Mouse (Mus musculus): ENCODE measurements around the gene Myo18a. TPM values are rescaled to one million over a fixed set of nuclear protein-coding genes. Genes with fewer than 3 reads are reported as not detected.
A peak's percentile ranks its signal among the peaks of the same experiment; 100 is the strongest.

The Myo18a gene
- polyA plus RNA-seq, 1 experiment from 2014 or later = 21.1 TPM

DNA sequence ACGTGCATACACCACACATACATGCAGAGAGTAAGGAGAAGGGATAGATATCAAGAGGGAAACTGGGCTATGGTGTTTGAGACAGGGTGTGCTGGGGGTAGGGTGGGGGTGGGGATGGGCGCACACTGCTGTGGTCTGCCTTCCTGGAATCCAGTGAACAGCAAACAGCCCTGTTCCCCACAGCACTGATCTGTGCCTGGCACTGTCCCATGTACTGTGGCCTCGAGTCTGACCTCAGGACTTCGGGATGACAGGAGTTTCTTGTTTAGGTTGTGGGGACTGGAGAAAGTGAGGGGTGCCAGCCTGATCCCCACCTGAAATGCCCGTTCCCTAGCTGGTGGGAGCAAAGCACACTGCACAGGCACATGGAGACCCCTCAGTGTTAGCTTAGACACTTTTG lies 24.7 kb downstream of the Myo18a start, which contains the start of gene Gm10277:
Gm10277 (minus strand) TSS at position 41 of the 400 bp plus-strand sequence.
- Histone ChIP-seq H3K4me1 (replicated peaks; ENCODE audit: control insufficient read depth, insufficient read depth, low read length) (peaks cover 54% of the 10 kb centered on the region), H3K9me3 (ENCODE audit: control insufficient read depth, low read length) (no peaks in the 10 kb centered on the region), H3K27me3 (replicated peaks; ENCODE audit: control insufficient read depth, insufficient read depth, low read length) (no peaks in the 10 kb centered on the region), H3K36me3 (ENCODE audit: control insufficient read depth, insufficient read depth, low read length) (no peaks in the 10 kb centered on the region), H3K4me3 (ENCODE audit: low read depth, low read length) (no peak within 1 kb of the TSS), H3K4me2 (ENCODE audit: low read length) (no peak within 1 kb of the TSS), H3K27ac (ENCODE audit: low read depth) (peak within 1 kb of the TSS; percentile 83; the same call in 1 of the 2 replicates), H3K9ac (ENCODE audit: low read length) (no peak within 1 kb of the TSS)
- ATAC-seq (replicated peaks; ENCODE audit: low FRiP score, low TSS enrichment, low read depth) = no peak
- WGBS = 84% methylated on average over 5 of the region's 5 CpGs
- no peak for DNase-seq (ENCODE audit: low spot score)

DNA sequence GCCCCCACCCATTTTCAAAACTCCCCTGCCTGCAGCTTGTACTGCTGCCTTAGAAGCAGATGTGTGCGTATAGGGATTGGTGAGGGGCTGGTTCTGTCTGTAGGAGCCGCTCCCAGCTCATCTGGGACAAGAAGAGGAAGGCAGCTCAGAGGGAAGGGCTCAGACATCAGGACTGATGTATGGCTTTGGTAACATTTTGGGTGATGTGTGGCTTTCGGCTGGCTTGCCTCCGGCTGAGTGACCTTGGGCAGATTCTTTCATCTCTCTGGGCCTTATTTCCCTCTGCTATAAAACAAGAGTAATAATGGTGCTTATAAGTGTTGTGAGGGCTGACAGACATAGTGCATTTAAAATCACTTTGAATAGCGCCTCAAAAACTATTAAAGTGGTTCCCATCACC lies 26.5 kb downstream of the Myo18a start:
- WGBS = 77% methylated on average over 5 of the region's 5 CpGs
- Histone ChIP-seq H3K4me3 (ENCODE audit: low read depth, low read length) (no peak overlapping the region), H3K4me1 (replicated peaks; ENCODE audit: control insufficient read depth, insufficient read depth, low read length) (peaks cover 41% of the 10 kb centered on the region), H3K27ac (ENCODE audit: low read depth) (no peak overlapping the region), H3K4me2 (ENCODE audit: low read length) (no peak overlapping the region), H3K9me3 (ENCODE audit: control insufficient read depth, low read length) (no peaks in the 10 kb centered on the region), H3K9ac (ENCODE audit: low read length) (no peak overlapping the region), H3K27me3 (replicated peaks; ENCODE audit: control insufficient read depth, insufficient read depth, low read length) (no peaks in the 10 kb centered on the region), H3K36me3 (ENCODE audit: control insufficient read depth, insufficient read depth, low read length) (no peaks in the 10 kb centered on the region)
- no peak for ATAC-seq (replicated peaks; ENCODE audit: low FRiP score, low TSS enrichment, low read depth)
- no peak for DNase-seq (ENCODE audit: low spot score)

DNA sequence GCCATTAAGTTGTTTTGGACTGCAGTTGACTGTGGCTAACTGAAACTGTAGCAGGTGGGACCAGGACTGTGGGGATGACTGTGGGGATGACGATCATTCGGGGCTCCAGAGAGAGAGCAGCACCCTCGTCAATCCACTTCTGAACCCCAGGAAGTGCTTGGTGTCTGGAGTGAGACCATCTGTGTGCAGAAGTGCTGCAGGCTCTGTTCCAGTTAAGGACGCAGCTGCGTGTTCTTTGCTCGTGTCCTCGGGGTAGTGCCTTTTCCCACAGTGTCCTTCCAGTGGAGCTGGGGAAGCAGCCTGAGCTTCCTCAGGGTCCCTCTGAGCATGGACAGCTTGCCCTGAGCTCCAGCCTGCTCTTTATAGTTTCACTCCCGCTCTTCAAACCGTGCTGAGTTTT lies 27.2 kb downstream of the Myo18a start:
- Histone ChIP-seq H3K27ac (ENCODE audit: low read depth) (peak overlapping the region; percentile 64; the same call in 1 of the 2 replicates), H3K4me3 (ENCODE audit: low read depth, low read length) (no peak overlapping the region), H3K4me2 (ENCODE audit: low read length) (no peak overlapping the region), H3K9ac (ENCODE audit: low read length) (no peak overlapping the region), H3K4me1 (replicated peaks; ENCODE audit: control insufficient read depth, insufficient read depth, low read length) (peaks cover 33% of the 10 kb centered on the region), H3K27me3 (replicated peaks; ENCODE audit: control insufficient read depth, insufficient read depth, low read length) (no peaks in the 10 kb centered on the region), H3K36me3 (ENCODE audit: control insufficient read depth, insufficient read depth, low read length) (no peaks in the 10 kb centered on the region), H3K9me3 (ENCODE audit: control insufficient read depth, low read length) (no peaks in the 10 kb centered on the region)
- no peak for ATAC-seq (replicated peaks; ENCODE audit: low FRiP score, low TSS enrichment, low read depth)
- DNase-seq (ENCODE audit: low spot score) = no peak
- WGBS = 38% methylated on average over 9 of the region's 9 CpGs

DNA sequence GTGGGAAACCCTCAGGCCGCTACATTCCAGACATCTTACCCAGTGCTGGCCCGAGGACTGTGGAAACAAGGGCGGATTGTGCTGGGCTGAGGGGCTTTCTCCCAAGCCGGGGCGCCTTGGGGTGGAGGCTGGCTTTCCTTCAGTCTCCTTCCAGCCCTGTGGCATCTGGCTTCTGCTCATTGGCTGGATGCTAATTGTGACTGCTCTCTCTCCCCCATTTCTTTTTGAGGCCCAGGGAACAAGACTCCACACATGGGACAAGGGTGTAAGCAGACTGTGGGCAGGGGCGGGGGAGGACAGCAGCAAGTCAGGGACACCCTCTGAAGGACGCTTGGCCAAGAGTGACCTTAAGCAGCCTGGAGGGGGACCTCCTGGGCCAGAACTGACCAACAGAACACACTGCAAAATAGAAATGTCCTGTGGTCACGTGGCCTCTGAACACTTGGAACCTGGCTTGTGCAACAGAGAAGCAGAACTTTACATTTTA lies 28.2 kb downstream of the Myo18a start:
- ATAC-seq (replicated peaks; ENCODE audit: low FRiP score, low TSS enrichment, low read depth) (peak; percentile 51; the same call in 1 of the 2 replicates), DNase-seq (ENCODE audit: low spot score) (peak; percentile 55)
- Histone ChIP-seq H3K4me1 (replicated peaks; ENCODE audit: control insufficient read depth, insufficient read depth, low read length) (peaks cover 23% of the 10 kb centered on the region), H3K27ac (ENCODE audit: low read depth) (peak overlapping the region; percentile 64), H3K27me3 (replicated peaks; ENCODE audit: control insufficient read depth, insufficient read depth, low read length) (no peaks in the 10 kb centered on the region), H3K4me2 (ENCODE audit: low read length) (no peak overlapping the region), H3K36me3 (ENCODE audit: control insufficient read depth, insufficient read depth, low read length) (no peaks in the 10 kb centered on the region), H3K9me3 (ENCODE audit: control insufficient read depth, low read length) (no peaks in the 10 kb centered on the region), H3K9ac (ENCODE audit: low read length) (no peak overlapping the region), H3K4me3 (ENCODE audit: low read depth, low read length) (no peak overlapping the region)
- 52% methylated on average over 8 of the region's 8 CpGs for WGBS

DNA sequence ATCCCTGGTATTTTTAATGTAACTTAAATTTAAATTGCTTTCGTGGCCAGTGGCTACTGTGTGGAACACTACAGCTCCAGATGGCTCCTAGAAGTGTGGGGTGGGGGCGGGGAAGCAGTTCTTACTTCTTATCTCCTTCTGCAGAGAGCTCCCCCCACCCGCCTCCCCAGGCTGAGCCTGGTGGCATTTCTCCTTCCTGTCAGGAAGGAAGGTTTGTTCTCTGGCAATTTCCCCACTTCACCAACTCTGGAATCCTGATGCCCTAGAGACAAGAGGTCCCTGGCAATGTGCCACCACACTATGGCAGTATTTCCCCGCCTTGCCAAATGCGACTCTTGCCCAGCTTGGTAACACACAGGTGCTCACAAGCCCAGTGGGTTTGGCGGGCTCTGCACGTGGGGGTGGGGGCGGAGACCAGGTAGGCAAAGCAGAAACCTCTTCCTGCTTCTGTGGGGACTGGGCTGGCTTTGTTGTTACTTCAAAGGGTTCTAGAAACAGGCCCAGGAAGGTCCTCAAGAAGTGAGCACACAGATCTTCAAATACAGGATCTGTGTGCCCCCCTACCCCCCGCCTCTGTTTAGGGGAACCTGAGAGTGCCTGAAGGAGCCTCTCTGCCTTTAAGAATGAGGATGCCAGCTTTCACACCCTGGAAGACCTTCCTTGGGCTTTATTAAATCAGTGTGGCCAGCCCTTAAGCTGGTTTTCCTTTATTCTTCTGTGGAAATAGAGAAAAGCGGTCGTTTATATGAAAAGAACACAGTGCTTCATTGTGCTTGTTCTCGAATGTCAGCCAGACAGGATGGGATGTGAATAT lies 28.9 kb downstream of the Myo18a start:
- DNase-seq (ENCODE audit: low spot score) (peak; percentile 57), ATAC-seq (replicated peaks; ENCODE audit: low FRiP score, low TSS enrichment, low read depth) (no peak)
- Histone ChIP-seq H3K4me2 (ENCODE audit: low read length) (no peak overlapping the region), H3K27me3 (replicated peaks; ENCODE audit: control insufficient read depth, insufficient read depth, low read length) (no peaks in the 10 kb centered on the region), H3K9ac (ENCODE audit: low read length) (no peak overlapping the region), H3K4me1 (replicated peaks; ENCODE audit: control insufficient read depth, insufficient read depth, low read length) (peaks cover 22% of the 10 kb centered on the region), H3K9me3 (ENCODE audit: control insufficient read depth, low read length) (no peaks in the 10 kb centered on the region), H3K4me3 (ENCODE audit: low read depth, low read length) (no peak overlapping the region), H3K27ac (ENCODE audit: low read depth) (peak overlapping the region; percentile 64; the same call in 1 of the 2 replicates), H3K36me3 (ENCODE audit: control insufficient read depth, insufficient read depth, low read length) (no peaks in the 10 kb centered on the region)
- 59% methylated on average over 12 of the region's 12 CpGs for WGBS

DNA sequence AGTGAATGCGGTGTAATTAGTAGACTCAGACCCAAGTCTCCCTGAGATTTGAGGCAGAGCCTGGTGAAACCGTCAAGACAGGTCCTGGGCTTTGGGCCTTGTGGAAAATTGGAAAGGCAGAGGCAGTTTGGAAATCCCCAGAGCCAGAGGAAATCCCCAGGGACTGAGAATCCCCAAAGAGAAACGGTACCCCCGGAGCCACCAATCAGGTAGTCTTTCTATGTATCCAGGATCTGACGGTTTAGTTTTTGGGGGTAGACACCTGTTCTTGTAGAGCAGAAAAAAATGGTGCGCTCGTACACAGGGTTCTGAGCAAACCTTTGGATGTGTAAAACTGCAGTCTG lies 29.5 kb downstream of the Myo18a start:
- Histone ChIP-seq H3K27me3 (replicated peaks; ENCODE audit: control insufficient read depth, insufficient read depth, low read length) (no peaks in the 10 kb centered on the region), H3K4me3 (ENCODE audit: low read depth, low read length) (no peak overlapping the region), H3K4me2 (ENCODE audit: low read length) (no peak overlapping the region; the same call in 1 of the 2 replicates), H3K36me3 (ENCODE audit: control insufficient read depth, insufficient read depth, low read length) (no peaks in the 10 kb centered on the region), H3K27ac (ENCODE audit: low read depth) (peak overlapping the region; percentile 43; the same call in 1 of the 2 replicates), H3K9ac (ENCODE audit: low read length) (no peak overlapping the region), H3K9me3 (ENCODE audit: control insufficient read depth, low read length) (no peaks in the 10 kb centered on the region), H3K4me1 (replicated peaks; ENCODE audit: control insufficient read depth, insufficient read depth, low read length) (peaks cover 22% of the 10 kb centered on the region)
- no peak for ATAC-seq (replicated peaks; ENCODE audit: low FRiP score, low TSS enrichment, low read depth)
- DNase-seq (ENCODE audit: low spot score) = no peak
- 74% methylated on average over 7 of the region's 7 CpGs for WGBS

DNA sequence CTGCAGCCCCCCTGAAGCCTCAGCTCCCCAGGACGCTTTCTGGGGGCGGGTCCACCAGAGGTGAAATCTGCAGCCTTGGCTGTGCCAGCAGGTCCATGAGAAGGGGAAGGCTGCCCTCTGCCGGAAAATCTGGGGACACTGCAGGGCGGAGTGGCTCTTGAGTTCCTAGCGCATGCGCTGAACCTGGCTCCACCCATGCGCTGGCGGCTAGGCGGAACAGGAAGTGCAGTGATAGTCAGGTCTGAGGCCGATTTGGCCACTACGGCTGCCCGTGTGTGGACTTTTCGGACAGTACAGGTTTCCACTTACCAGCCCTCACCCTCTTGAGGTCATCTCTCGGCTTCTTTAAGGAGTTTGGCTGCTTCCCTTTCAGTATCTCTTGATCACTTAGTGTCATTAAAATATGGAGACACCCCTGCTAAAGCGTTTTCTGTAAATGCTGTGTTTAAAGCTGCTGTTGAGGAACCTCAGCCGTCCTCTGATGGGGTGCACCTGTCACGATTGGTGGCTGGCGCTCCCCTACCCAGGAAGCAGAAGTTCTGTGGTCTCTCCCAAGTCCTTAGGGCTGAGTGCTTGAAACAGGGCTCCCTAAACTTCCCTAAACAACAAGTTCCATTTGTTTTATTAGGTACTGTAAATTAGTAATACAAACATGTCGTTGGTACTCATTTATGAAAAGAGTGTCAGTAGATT lies 30.3 kb downstream of the Myo18a start:
- H3K4me2 ChIP-seq (ENCODE audit: low read length) = peak overlapping the region; percentile 72
- ATAC-seq (replicated peaks; ENCODE audit: low FRiP score, low TSS enrichment, low read depth) = peak; percentile 81
- H3K27me3 ChIP-seq (replicated peaks; ENCODE audit: control insufficient read depth, insufficient read depth, low read length) = no peaks in the 10 kb centered on the region
- peak overlapping the region; percentile 57 for H3K9ac ChIP-seq (ENCODE audit: low read length)
- peaks cover 22% of the 10 kb centered on the region for H3K4me1 ChIP-seq (replicated peaks; ENCODE audit: control insufficient read depth, insufficient read depth, low read length)
- H3K36me3 ChIP-seq (ENCODE audit: control insufficient read depth, insufficient read depth, low read length) = no peaks in the 10 kb centered on the region
- H3K4me3 ChIP-seq (ENCODE audit: low read depth, low read length) = peak overlapping the region; percentile 42
- 4% methylated on average over 19 of the region's 19 CpGs for WGBS
- H3K9me3 ChIP-seq (ENCODE audit: control insufficient read depth, low read length) = no peaks in the 10 kb centered on the region
- DNase-seq (ENCODE audit: low spot score) = peak; percentile 99
- H3K27ac ChIP-seq (ENCODE audit: low read depth) = peak overlapping the region; percentile 30; the same call in 1 of the 2 replicates

DNA sequence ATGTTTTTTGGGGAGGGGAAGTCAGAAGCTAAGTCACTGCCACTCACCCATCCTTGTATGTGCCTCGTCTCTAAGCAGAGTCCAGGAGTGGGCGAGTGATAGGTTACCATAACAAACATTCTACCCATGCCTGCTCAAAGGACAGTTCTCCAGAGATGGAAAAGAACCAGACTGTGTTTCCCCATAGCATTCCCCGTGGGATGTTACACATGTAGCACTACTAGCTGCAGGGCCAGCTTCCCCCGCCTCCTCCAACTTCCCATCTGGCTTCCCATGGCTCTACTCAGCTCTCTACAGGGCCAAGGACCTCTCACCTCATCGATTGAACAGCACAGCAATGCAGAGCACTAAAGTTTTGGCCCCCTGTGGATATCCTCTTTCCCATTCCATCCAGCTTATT lies 32.2 kb downstream of the Myo18a start:
- no peak overlapping the region for H3K27ac ChIP-seq (ENCODE audit: low read depth)
- peaks cover 22% of the 10 kb centered on the region for H3K4me1 ChIP-seq (replicated peaks; ENCODE audit: control insufficient read depth, insufficient read depth, low read length)
- no peaks in the 10 kb centered on the region for H3K36me3 ChIP-seq (ENCODE audit: control insufficient read depth, insufficient read depth, low read length)
- no peak for ATAC-seq (replicated peaks; ENCODE audit: low FRiP score, low TSS enrichment, low read depth)
- H3K4me2 ChIP-seq (ENCODE audit: low read length) = no peak overlapping the region
- H3K4me3 ChIP-seq (ENCODE audit: low read depth, low read length) = no peak overlapping the region
- WGBS = 75% methylated on average over 5 of the region's 5 CpGs
- H3K9me3 ChIP-seq (ENCODE audit: control insufficient read depth, low read length) = no peaks in the 10 kb centered on the region
- no peak for DNase-seq (ENCODE audit: low spot score)
- H3K27me3 ChIP-seq (replicated peaks; ENCODE audit: control insufficient read depth, insufficient read depth, low read length) = no peaks in the 10 kb centered on the region
- no peak overlapping the region for H3K9ac ChIP-seq (ENCODE audit: low read length)

All from intestine, embryonic 14.5 days (tissue).